18 mouse cellular contexts compared by ENCODE assay signal in the genomic region with DNA sequence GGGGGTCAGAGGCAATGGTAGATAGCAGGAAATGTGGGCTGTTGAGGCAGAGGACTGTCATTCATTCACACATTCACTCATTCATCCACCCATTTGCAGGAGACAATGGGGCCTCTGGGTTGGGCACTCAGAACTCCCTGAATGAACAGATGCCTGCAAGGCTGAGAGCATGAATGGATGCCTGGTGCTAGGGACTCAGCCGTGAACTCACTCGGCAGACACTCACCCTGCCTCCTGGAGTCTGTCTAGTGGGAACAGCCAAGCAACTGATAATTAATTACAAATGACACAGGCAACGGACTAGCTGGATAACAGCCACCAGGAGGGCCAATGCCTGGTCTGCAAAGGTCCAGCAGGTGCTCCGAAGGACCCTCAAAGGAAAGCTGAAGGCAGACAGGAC. TPM values are rescaled to one million over a fixed set of nuclear protein-coding genes. Genes with fewer than 3 reads are reported as not detected.
DNase-seq lines count a peak whose midpoint lies in the region; ATAC-seq and TF ChIP-seq lines count a peak whose summit lies in the region.
"Had no signal": no experiment of that assay in that cellular context is flagged by ENCODE, and none has a peak within 500 bp of the region (broad histone marks: within the 10 kb centered on the region; RNA-seq: fewer than 3 reads in every experiment).

No protein-coding gene starts in this region.

- WGBS in intestine, embryonic 14.5 days: 37% methylated on average over 4 of the region's 4 CpGs
- WGBS in intestine, postnatal 0 days: 45% methylated on average over 4 of the region's 4 CpGs
- 10% methylated on average over 4 of the region's 4 CpGs for WGBS in forebrain, embryonic 16.5 days
- 19% methylated on average over 4 of the region's 4 CpGs for WGBS in midbrain, embryonic 14.5 days

- no peak overlapping the region for H3K27ac ChIP-seq in intestine, embryonic 14.5 days (ENCODE audit: low read depth)
- H3K27ac ChIP-seq in intestine, postnatal 0 days (ENCODE audit: low read depth, low read length): no peak overlapping the region
- peak overlapping the region; percentile 43; the same call in 1 of the 2 replicates for H3K27ac ChIP-seq in forebrain, embryonic 16.5 days (ENCODE audit: low read length)
- peak overlapping the region; percentile 70 for H3K27ac ChIP-seq in midbrain, embryonic 14.5 days (replicated peaks; ENCODE audit: low read depth, low read length)
- H3K27ac ChIP-seq: heart, embryonic 13.5 days; kidney, postnatal 0 days; liver, embryonic 13.5 days; lung, embryonic 15.5 days; stomach, postnatal 0 days had no signal

- no peak for ATAC-seq in intestine, embryonic 14.5 days (replicated peaks; ENCODE audit: low FRiP score, low TSS enrichment, low read depth)
- ATAC-seq in intestine, postnatal 0 days: no peak
- peak; percentile 32 for ATAC-seq in forebrain, embryonic 16.5 days
- no peak for ATAC-seq in midbrain, embryonic 14.5 days (ENCODE audit: low FRiP score, low TSS enrichment)
- ATAC-seq: intestine, embryonic 16.5 days had no signal

- no peak overlapping the region for H3K4me3 ChIP-seq in intestine, embryonic 14.5 days (ENCODE audit: low read depth, low read length)
- H3K4me3 ChIP-seq in intestine, postnatal 0 days (ENCODE audit: low read depth, low read length): no peak overlapping the region
- H3K4me3 ChIP-seq in forebrain, embryonic 16.5 days (replicated peaks; ENCODE audit: low read length): no peak overlapping the region
- H3K4me3 ChIP-seq in midbrain, embryonic 14.5 days (replicated peaks; ENCODE audit: low read depth, low read length): no peak overlapping the region
- H3K4me3 ChIP-seq: liver, embryonic 13.5 days; lung, embryonic 15.5 days had no signal

- no peak for TF ChIP-seq CTCF in intestine, postnatal 0 days (IDR thresholded peaks at IDR 0.05; ENCODE audit: low read depth)
- TF ChIP-seq CTCF in brain, embryonic 14.5 days (IDR thresholded peaks at IDR 0.05; ENCODE audit: borderline replicate concordance, extremely low read depth, insufficient read depth, insufficient read length): no peak

- H3K9me3 ChIP-seq in intestine, embryonic 14.5 days (ENCODE audit: control insufficient read depth, low read length): no peaks in the 10 kb centered on the region
- H3K9me3 ChIP-seq in intestine, postnatal 0 days (ENCODE audit: control insufficient read depth): no peaks in the 10 kb centered on the region
- H3K9me3 ChIP-seq in forebrain, embryonic 16.5 days (ENCODE audit: control insufficient read depth, low read length): no peaks in the 10 kb centered on the region
- H3K9me3 ChIP-seq in midbrain, embryonic 14.5 days (ENCODE audit: control insufficient read depth, low read length): no peaks in the 10 kb centered on the region
- H3K9me3 ChIP-seq: heart, embryonic 13.5 days; liver, embryonic 13.5 days; lung, embryonic 15.5 days had no signal

- 0 out of 2 replicates have a peak, but pooled peaks cover 5% of the 10 kb centered on the region for H3K27me3 ChIP-seq in intestine, embryonic 14.5 days (replicated peaks; ENCODE audit: control insufficient read depth, insufficient read depth, low read length)
- H3K27me3 ChIP-seq in intestine, postnatal 0 days (replicated peaks; ENCODE audit: control insufficient read depth, insufficient read depth, low read length): 0 out of 2 replicates have a peak, but pooled peaks cover under 1% of the 10 kb centered on the region
- no peaks in the 10 kb centered on the region for H3K27me3 ChIP-seq in forebrain, embryonic 16.5 days (replicated peaks; ENCODE audit: control insufficient read depth, insufficient read depth, low read length)
- H3K27me3 ChIP-seq in midbrain, embryonic 14.5 days (ENCODE audit: control insufficient read depth, insufficient read depth, low read length): peaks cover 4% of the 10 kb centered on the region; the same call in 1 of the 2 replicates

- no peak overlapping the region for H3K4me2 ChIP-seq in intestine, embryonic 14.5 days (ENCODE audit: low read length)
- no peak overlapping the region for H3K4me2 ChIP-seq in intestine, postnatal 0 days (replicated peaks; ENCODE audit: low read depth)
- H3K4me2 ChIP-seq in forebrain, embryonic 16.5 days (ENCODE audit: low read length): no peak overlapping the region
- peak overlapping the region; percentile 24; the same call in 1 of the 2 replicates for H3K4me2 ChIP-seq in midbrain, embryonic 14.5 days (ENCODE audit: low read length)
- H3K4me2 ChIP-seq: liver, embryonic 13.5 days; lung, embryonic 15.5 days had no signal

- no peaks in the 10 kb centered on the region for H3K36me3 ChIP-seq in intestine, embryonic 14.5 days (ENCODE audit: control insufficient read depth, insufficient read depth, low read length)
- no peaks in the 10 kb centered on the region for H3K36me3 ChIP-seq in intestine, postnatal 0 days (ENCODE audit: control insufficient read depth, insufficient read depth)
- no peaks in the 10 kb centered on the region for H3K36me3 ChIP-seq in forebrain, embryonic 16.5 days (ENCODE audit: control insufficient read depth, insufficient read depth)
- peaks cover 4% of the 10 kb centered on the region; the same call in 1 of the 2 replicates for H3K36me3 ChIP-seq in midbrain, embryonic 14.5 days (ENCODE audit: control insufficient read depth, insufficient read depth, low read length)
- H3K36me3 ChIP-seq: heart, embryonic 13.5 days; liver, embryonic 13.5 days; lung, embryonic 15.5 days had no signal

- H3K4me1 ChIP-seq in intestine, embryonic 14.5 days (replicated peaks; ENCODE audit: control insufficient read depth, insufficient read depth, low read length): peaks cover 40% of the 10 kb centered on the region
- H3K4me1 ChIP-seq in intestine, postnatal 0 days (replicated peaks; ENCODE audit: control insufficient read depth, insufficient read depth, low read length): no peaks in the 10 kb centered on the region
- H3K4me1 ChIP-seq in forebrain, embryonic 16.5 days (replicated peaks; ENCODE audit: control insufficient read depth, insufficient read depth, low read length): peaks cover 51% of the 10 kb centered on the region
- peaks cover 64% of the 10 kb centered on the region for H3K4me1 ChIP-seq in midbrain, embryonic 14.5 days (ENCODE audit: control insufficient read depth, insufficient read depth, low read length)

- no peak for TF ChIP-seq POLR2A in brain, embryonic 14.5 days (IDR thresholded peaks at IDR 0.05; ENCODE audit: borderline replicate concordance, extremely low read depth, insufficient read depth, insufficient read length, poor library complexity, severe bottlenecking)

- DNase-seq in intestine, embryonic 14.5 days (ENCODE audit: low spot score): peak; percentile 62
- peak; percentile 83 for DNase-seq in brain, embryonic 14.5 days (ENCODE audit: low read depth)
- DNase-seq in midbrain, embryonic 14.5 days: no peak
- no peak for DNase-seq in yolk sac, embryonic 10.5 days (ENCODE audit: low spot score)
- no peak for DNase-seq in lung, postnatal 10 days
- DNase-seq: adrenal gland, postnatal 10 days; cerebellum, adult 2 months; heart, postnatal 36 days; liver, embryonic 13.5 days; right cerebral cortex, postnatal 14 days; thymus, postnatal 14 days had no signal

- no peak overlapping the region for H3K9ac ChIP-seq in intestine, embryonic 14.5 days (ENCODE audit: low read length)
- no peak overlapping the region for H3K9ac ChIP-seq in intestine, postnatal 0 days (ENCODE audit: low read depth, low read length)
- 0 out of 2 replicates have a peak overlapping the region, but pooled peaks have one; percentile 12 for H3K9ac ChIP-seq in forebrain, embryonic 16.5 days (replicated peaks; ENCODE audit: low read depth, low read length)
- peak overlapping the region; percentile 23; the same call in 1 of the 2 replicates for H3K9ac ChIP-seq in midbrain, embryonic 14.5 days (replicated peaks; ENCODE audit: low read length)
- H3K9ac ChIP-seq: liver, embryonic 13.5 days; lung, embryonic 15.5 days had no signal

RNA-seq across cellular contexts. Expression of gene Tcf20, which starts 34.6 kb away (rescaled TPM):
- 11.7 and 12.4 TPM in 2 replicates for polyA plus RNA-seq in intestine, embryonic 14.5 days (2014; fragmentation: Nextera tagmentation; extraction: Ambion mirVana)
- 3.9 and 4.1 TPM in 2 replicates for polyA plus RNA-seq in intestine, postnatal 0 days (2015; fragmentation: Nextera tagmentation; extraction: Ambion mirVana)
- polyA plus RNA-seq in brain, embryonic 14.5 days (2012; rRNA removed): 34.0 and 46.8 TPM in 2 replicates
- 18.3 and 18.6 TPM in 2 replicates for polyA plus RNA-seq in forebrain, embryonic 16.5 days (2015; fragmentation: Nextera tagmentation; extraction: Ambion mirVana)
- polyA plus RNA-seq in midbrain, embryonic 14.5 days (2014; fragmentation: Nextera tagmentation; extraction: Ambion mirVana): 17.8 and 18.0 TPM in 2 replicates

Comparison
In these comparisons a context has a peak if more than half of its experiments do, and no peak if none do; other contexts are left out.
1. DNase-seq: peak in intestine, embryonic 14.5 days (single experiment) and brain, embryonic 14.5 days (single experiment); none in midbrain, embryonic 14.5 days (single experiment), yolk sac, embryonic 10.5 days (single experiment) and lung, postnatal 10 days (single experiment).
2. H3K27ac ChIP-seq: peak in forebrain, embryonic 16.5 days (single experiment) and midbrain, embryonic 14.5 days (single experiment); none in intestine, embryonic 14.5 days (single experiment) and intestine, postnatal 0 days (single experiment).
3. H3K9ac ChIP-seq: peak in forebrain, embryonic 16.5 days (single experiment) and midbrain, embryonic 14.5 days (single experiment); none in intestine, embryonic 14.5 days (single experiment) and intestine, postnatal 0 days (single experiment).